Mouse (Mus musculus): ENCODE results near the gene Mrpl10. TPM values are rescaled to one million over a fixed set of nuclear protein-coding genes. Genes with fewer than 3 reads are reported as not detected.

The Mrpl10 gene
- total RNA-seq, 2 experiments from 2014 or later, result 36.9 to 50.7 TPM

DNA sequence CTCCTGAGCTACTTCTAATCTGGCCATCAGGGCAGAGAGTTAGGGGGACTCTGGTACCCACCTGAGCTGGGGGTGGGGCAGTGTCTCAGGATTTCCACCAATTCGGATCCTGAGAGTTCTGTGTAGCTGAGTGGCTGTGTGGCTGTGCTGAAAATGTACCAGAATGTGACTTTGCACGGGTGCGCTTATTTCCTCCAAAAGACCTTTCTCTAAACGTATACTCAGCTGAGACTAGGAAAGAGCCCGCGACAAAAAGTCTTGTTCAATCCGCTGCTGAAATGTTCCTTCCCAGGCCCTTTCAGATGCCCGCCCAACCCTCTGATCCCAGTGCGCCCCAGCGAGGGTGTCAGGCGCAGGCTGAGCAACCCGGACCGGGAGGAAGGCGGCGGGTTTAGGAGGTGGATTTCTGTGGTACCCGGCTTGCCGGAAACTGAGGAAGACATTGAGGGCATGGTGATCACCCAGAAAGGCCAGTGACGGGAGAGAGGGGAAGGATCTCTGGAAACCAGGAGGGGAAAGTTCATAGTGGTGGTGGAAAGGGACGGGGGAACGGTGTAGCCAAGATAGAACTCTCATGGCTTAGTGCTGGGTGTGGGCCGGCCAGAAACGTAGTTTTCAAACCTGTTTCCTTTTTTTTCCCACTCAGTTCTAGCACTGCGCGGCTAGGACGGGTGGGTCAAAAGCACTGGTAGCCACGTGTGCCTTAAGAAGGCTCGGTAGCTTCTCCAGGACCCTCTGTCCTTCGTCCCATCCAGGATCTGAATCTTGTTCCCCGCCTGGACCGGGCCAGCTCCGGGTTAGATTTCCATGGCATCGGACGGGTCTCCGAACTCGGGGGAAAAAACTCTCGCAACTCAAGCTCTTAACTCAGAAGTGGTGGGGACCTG, 23.4 kb upstream of the Mrpl10 start:
- H3K27ac ChIP-seq, result no peak overlapping the region
- intact Hi-C loops (cut with DNase I), result no loop called here
- H3K4me3 ChIP-seq, result peak overlapping the region; percentile 52
- no peak for DNase-seq
- no peak for TF ChIP-seq CTCF (IDR thresholded peaks at IDR 0.05)

GRCm38 (mm10) chr11:97018583-97019344, 22.6 kb upstream of the Mrpl10 start:
- TF ChIP-seq CTCF (IDR thresholded peaks at IDR 0.05), result no peak
- H3K4me3 ChIP-seq, result peak overlapping the region; percentile 52

GRCm38 (mm10) chr11:97019345-97019708, 22.0 kb upstream of the Mrpl10 start:
- intact Hi-C loops (cut with DNase I), result no loop called here
- Histone ChIP-seq H3K4me3 (no peak overlapping the region; the same call in 1 of the 2 replicates), H3K27ac (no peak overlapping the region)
- no peak for DNase-seq
- TF ChIP-seq CTCF (IDR thresholded peaks at IDR 0.05), result no peak

More at GRCm38 (mm10) chr11:97018583-97019344, 22.6 kb upstream of the Mrpl10 start:
- intact Hi-C loops (cut with DNase I), result no loop called here
- no peak overlapping the region for H3K27ac ChIP-seq
- no peak for DNase-seq

- H3K27ac ChIP-seq, result 0 out of 2 replicates have a peak overlapping the region, but pooled peaks have one; percentile 78
- no peak for DNase-seq
- TF ChIP-seq CTCF (IDR thresholded peaks at IDR 0.05), result no peak
- intact Hi-C loops (cut with DNase I), result no loop called here
- H3K4me3 ChIP-seq, result peak overlapping the region; percentile 86
Measured at GRCm38 (mm10) chr11:97021121-97021765, 20.1 kb upstream of the Mrpl10 start.

DNA sequence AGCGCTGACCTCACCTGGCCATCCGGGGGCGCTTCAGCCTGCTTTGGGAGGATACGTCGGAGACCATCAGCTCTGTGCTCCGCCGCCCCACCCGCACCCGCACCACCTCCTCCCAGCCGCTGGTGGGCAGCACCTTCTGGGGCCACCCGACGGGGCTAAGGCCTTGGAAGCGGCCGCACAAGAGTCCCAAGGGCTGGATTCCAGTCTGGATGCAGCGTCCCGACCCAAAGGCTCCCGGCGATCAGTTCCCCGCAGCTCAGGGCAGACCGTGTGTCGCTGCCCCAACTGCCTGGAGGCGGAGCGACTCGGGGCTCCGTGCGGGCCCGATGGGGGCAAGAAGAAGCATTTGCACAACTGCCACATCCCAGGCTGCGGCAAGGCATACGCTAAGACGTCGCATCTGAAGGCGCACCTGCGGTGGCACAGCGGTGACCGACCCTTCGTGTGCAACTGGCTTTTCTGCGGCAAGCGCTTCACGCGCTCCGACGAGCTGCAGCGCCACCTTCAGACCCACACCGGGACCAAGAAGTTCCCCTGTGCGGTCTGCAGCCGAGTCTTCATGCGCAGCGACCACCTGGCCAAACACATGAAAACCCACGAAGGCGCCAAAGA, 19.4 kb upstream of the Mrpl10 start:
- peak; percentile 58 for TF ChIP-seq CTCF (IDR thresholded peaks at IDR 0.05)
- H3K27ac ChIP-seq, result peak overlapping the region; percentile 78
- peak overlapping the region; percentile 86 for H3K4me3 ChIP-seq
- intact Hi-C loops (cut with DNase I), result no loop called here
- DNase-seq, result peak; percentile 85

DNA sequence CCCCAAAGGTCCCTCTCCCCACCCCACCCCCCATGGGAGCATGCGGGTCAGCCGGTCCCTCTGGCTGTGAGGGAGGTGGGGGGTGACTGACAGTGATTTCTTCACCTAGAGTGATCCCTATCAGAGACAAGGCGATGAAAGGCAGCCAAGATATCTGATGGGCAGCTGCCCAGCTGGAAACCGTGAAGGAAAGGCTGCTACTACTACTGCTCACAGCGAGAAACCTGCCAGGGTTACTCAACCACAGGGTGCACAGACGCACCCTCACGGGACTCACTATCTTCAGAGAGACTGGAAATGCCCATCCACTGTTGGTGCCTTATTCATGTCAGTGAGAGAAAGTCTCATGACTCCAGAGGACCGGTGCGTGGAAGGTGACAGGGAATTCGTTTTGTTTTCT, 16.4 kb upstream of the Mrpl10 start:
- intact Hi-C loops (cut with DNase I), result loop anchor here (2.0 kb wide), 1 partner anchor 108 kb away; the partner anchor contains the start of gene Cdk5rap3
- Histone ChIP-seq H3K27ac (no peak overlapping the region), H3K4me3 (no peak overlapping the region)
- no peak for TF ChIP-seq CTCF (IDR thresholded peaks at IDR 0.05)
- no peak for DNase-seq

DNA sequence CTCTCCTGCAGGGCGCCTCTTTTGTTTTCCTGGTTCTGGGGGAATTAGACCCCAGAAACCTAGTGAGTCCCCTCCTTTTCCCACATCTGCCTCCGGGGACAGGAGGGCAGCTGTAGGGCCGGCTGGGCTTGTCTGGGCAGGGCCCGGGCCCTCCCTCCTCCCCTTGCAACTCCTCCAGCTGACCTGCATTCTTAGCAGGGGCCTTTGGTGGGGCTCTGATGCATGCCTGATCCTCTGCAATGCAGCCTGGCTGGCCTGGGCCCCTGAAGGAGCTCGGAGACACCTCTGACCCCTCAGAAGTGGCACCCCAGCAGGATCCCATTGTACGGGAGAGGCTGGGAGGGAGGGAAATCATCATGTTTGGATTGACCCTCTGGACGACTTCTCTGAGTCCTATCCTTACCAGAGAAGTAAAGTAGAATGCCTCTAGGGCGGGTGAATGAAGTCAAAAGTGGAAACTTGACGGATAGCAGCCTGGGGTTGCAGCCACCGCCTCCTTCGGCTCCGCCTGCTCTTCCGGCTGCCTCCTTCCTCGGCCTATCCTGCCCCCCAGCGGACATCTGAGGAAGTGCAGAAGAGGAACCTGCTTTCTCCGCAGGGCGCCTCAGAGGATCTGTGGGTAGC, 15.5 kb upstream of the Mrpl10 start:
- intact Hi-C loops (cut with DNase I), result loop anchor here (1.0 to 2.0 kb wide), 2 partner anchors 44 to 109 kb away; partner anchors contain the start of genes Cdk5rap3 and Sp2
- peak overlapping the region; percentile 74 for H3K27ac ChIP-seq
- peak; percentile 99 for TF ChIP-seq CTCF (IDR thresholded peaks at IDR 0.05)
- peak overlapping the region; percentile 67 for H3K4me3 ChIP-seq
- peak; percentile 89 for DNase-seq

DNA sequence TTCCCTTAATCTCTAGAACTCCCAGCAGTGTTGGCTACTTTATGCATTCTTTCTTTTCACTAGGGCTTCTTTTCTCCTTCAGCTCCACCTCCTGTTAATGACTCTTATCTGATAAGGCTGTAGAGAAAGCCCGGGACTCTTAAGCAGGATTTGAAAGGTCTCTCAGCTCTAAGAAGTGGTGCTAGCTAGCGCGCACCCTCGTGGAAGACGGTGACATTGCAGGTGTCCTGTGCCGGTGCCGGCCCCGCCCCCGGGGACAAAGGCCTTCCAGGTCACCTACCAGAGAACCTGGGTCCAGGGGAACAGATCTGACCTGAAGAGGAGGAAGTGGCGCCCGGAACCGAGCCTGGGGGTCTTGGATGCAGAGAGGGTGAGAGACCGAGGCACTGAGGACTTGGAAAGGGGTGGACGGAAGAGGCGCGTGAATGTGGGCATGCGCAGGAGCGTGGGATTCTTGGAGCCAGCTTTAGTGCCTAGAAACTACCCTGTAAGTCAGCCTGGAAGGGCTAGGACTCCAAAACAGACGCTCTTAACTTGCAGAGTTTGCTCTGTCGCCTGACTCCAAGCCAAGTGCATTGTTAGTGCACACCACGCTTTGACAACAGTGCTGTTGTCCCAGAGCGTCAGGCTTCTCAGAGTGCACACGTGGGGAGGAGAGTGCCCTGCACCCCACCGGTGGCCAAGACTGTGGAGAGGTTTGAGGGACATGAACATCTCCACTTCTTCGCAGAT, 11.5 kb upstream of the Mrpl10 start, which contains the start of gene Scrn2:
Gene Scrn2 (plus strand): TSS at position 253 of the 732 bp plus-strand sequence.
- peak; percentile 95 for TF ChIP-seq CTCF (IDR thresholded peaks at IDR 0.05)

GRCm38 (mm10) chr11:97030426-97030825, 10.9 kb upstream of the Mrpl10 start:
- Histone ChIP-seq H3K4me3 (peak overlapping the region; percentile 86), H3K27ac (peak overlapping the region; percentile 92)
- TF ChIP-seq CTCF (IDR thresholded peaks at IDR 0.05), result no peak
- no peak for DNase-seq
- intact Hi-C loops (cut with DNase I), result no loop called here

More for the DNA sequence above, 11.5 kb upstream of the Mrpl10 start, which contains the start of gene Scrn2:
- Histone ChIP-seq H3K4me3 (peak within 1 kb of the TSS; percentile 86), H3K27ac (peak within 1 kb of the TSS; percentile 92)
- intact Hi-C loops (cut with DNase I), result no loop called here
- DNase-seq, result peak; percentile 88

- no peak for TF ChIP-seq CTCF (IDR thresholded peaks at IDR 0.05)
- Histone ChIP-seq H3K4me3 (no peak overlapping the region), H3K27ac (no peak overlapping the region)
- DNase-seq, result no peak
- intact Hi-C loops (cut with DNase I), result no loop called here
Measured at GRCm38 (mm10) chr11:97031977-97032376, 9.4 kb upstream of the Mrpl10 start.

- intact Hi-C loops (cut with DNase I), result no loop called here
- DNase-seq, result no peak
- TF ChIP-seq CTCF (IDR thresholded peaks at IDR 0.05), result no peak
- Histone ChIP-seq H3K27ac (no peak overlapping the region), H3K4me3 (no peak overlapping the region)
Measured at GRCm38 (mm10) chr11:97032499-97032898, 8.9 kb upstream of the Mrpl10 start.
